In genomic region chr17:28184971-28185638, GRCm38 (mm10) we compare ENCODE assay signal across 13 mouse cellular contexts. TPM values are rescaled to one million over a fixed set of nuclear protein-coding genes. Genes with fewer than 3 reads are reported as not detected.
A peak's percentile ranks its signal among the peaks of the same experiment; 100 is the strongest.
DNase-seq lines count a peak whose midpoint lies in the region; ATAC-seq and TF ChIP-seq lines count a peak whose summit lies in the region.
"Had no signal": no experiment of that assay in that cellular context is flagged by ENCODE, and none has a peak within 500 bp of the region (broad histone marks: within the 10 kb centered on the region; RNA-seq: fewer than 3 reads in every experiment).

No protein-coding gene starts in this region.

- WGBS in liver, postnatal 0 days (ENCODE audit: insufficient replicate concordance), result 42% methylated on average over 7 of the region's 7 CpGs

- H3K27ac ChIP-seq in liver, postnatal 0 days (ENCODE audit: low read depth), result no peak overlapping the region
- H3K27ac ChIP-seq: lung, embryonic 15.5 days had no signal

- peaks cover 2% of the 10 kb centered on the region; the same call in 1 of the 2 replicates for H3K36me3 ChIP-seq in liver, postnatal 0 days (replicated peaks; ENCODE audit: insufficient read depth, low read length)

- H3K27me3 ChIP-seq in liver, postnatal 0 days (ENCODE audit: insufficient read depth, low read length), result no peaks in the 10 kb centered on the region
- H3K27me3 ChIP-seq: heart, embryonic 12.5 days; lung, embryonic 15.5 days had no signal

- ATAC-seq in CD4-positive, CD25-positive, alpha-beta regulatory T cell, adult 4 months, result no peak
- peak; percentile 84 for ATAC-seq in liver, postnatal 0 days

- no peak overlapping the region for H3K4me3 ChIP-seq in liver, postnatal 0 days (ENCODE audit: low read depth, low read length)
- H3K4me3 ChIP-seq: heart, embryonic 12.5 days; lung, embryonic 15.5 days had no signal

- no peak for TF ChIP-seq CTCF in liver, postnatal 0 days (IDR thresholded peaks at IDR 0.05; ENCODE audit: low read depth)

- H3K9me3 ChIP-seq in liver, postnatal 0 days (ENCODE audit: low read length), result no peaks in the 10 kb centered on the region
- H3K9me3 ChIP-seq: heart, embryonic 12.5 days; lung, embryonic 15.5 days had no signal

- H3K4me2 ChIP-seq in liver, postnatal 0 days (ENCODE audit: low read depth, low read length), result peak overlapping the region; percentile 47
- H3K4me2 ChIP-seq: heart, embryonic 12.5 days; lung, embryonic 15.5 days had no signal

- DNase-seq in CD4-positive, CD25-positive, alpha-beta regulatory T cell, adult 2 months (ENCODE audit: low read depth, low spot score), result peak; percentile 19
- DNase-seq in lung, postnatal 10 days, result peak; percentile 36
- no peak for DNase-seq in lung, postnatal 14 days
- DNase-seq in induced T-regulatory cell, adult 2 months (ENCODE audit: low read depth), result peak; percentile 47
- peak; percentile 65 for DNase-seq in liver, postnatal 0 days
- DNase-seq in right cerebral cortex, postnatal 36 days (ENCODE audit: low spot score in 2 of 2), result no peak
- DNase-seq in c-Kit-positive CD71-positive TER-119-positive erythroid progenitor cells, embryonic 14.5 days (ENCODE audit: low spot score), result no peak
- DNase-seq: kidney, postnatal 25 days; layer of hippocampus, postnatal 36 days; spleen, adult 18-20 months had no signal

- H3K4me1 ChIP-seq in liver, postnatal 0 days (ENCODE audit: insufficient read depth), result peaks cover 46% of the 10 kb centered on the region

- no peak overlapping the region; the same call in 1 of the 2 replicates for H3K9ac ChIP-seq in liver, postnatal 0 days (replicated peaks)
- H3K9ac ChIP-seq: heart, embryonic 12.5 days; lung, embryonic 15.5 days had no signal

- TF ChIP-seq EP300 in liver, postnatal 0 days (IDR thresholded peaks at IDR 0.05; ENCODE audit: low read depth), result no peak

RNA-seq across cellular contexts. Expression of gene Zfp523, which starts 8.2 kb away (rescaled TPM):
- polyA plus RNA-seq in CD4-positive, CD25-positive, alpha-beta regulatory T cell, adult 4 months (2017; shearing (Covaris generic)), result 1 to 10 TPM; 2.9 to 5.5 TPM
- 6.1 and 6.2 TPM in 2 replicates for polyA plus RNA-seq in liver, postnatal 0 days (2015; fragmentation: Nextera tagmentation; extraction: Ambion mirVana)

RNA-seq across cellular contexts. Expression of gene Def6, which starts 22.5 kb away (rescaled TPM):
- polyA plus RNA-seq in CD4-positive, CD25-positive, alpha-beta regulatory T cell, adult 4 months (2017; shearing (Covaris generic)), result 10 to 100 TPM; 30.3 to 34.6 TPM
- polyA plus RNA-seq in liver, postnatal 0 days (2015; fragmentation: Nextera tagmentation; extraction: Ambion mirVana), result 8.3 and 9.0 TPM in 2 replicates

RNA-seq across cellular contexts. Expression of gene Scube3, which starts 43.2 kb away (rescaled TPM):
- not detected for polyA plus RNA-seq in CD4-positive, CD25-positive, alpha-beta regulatory T cell, adult 4 months (2017; shearing (Covaris generic))
- 0.05 and 0.06 TPM in 2 replicates for polyA plus RNA-seq in liver, postnatal 0 days (2015; fragmentation: Nextera tagmentation; extraction: Ambion mirVana)

RNA-seq across cellular contexts. Expression of gene Ppard, which starts 47.4 kb away (rescaled TPM):
- 1 to 10 TPM; 2.6 to 4.6 TPM for polyA plus RNA-seq in CD4-positive, CD25-positive, alpha-beta regulatory T cell, adult 4 months (2017; shearing (Covaris generic))
- 0.66 and 0.73 TPM in 2 replicates for polyA plus RNA-seq in liver, postnatal 0 days (2015; fragmentation: Nextera tagmentation; extraction: Ambion mirVana)

Comparison
In these comparisons a context has a peak if more than half of its experiments do, and no peak if none do; other contexts are left out.
1. DNase-seq: peak in CD4-positive, CD25-positive, alpha-beta regulatory T cell, adult 2 months (single experiment), lung, postnatal 10 days (single experiment), induced T-regulatory cell, adult 2 months (single experiment) and liver, postnatal 0 days (single experiment); none in lung, postnatal 14 days (single experiment), right cerebral cortex, postnatal 36 days (0 of 2) and c-Kit-positive CD71-positive TER-119-positive erythroid progenitor cells, embryonic 14.5 days (single experiment).